Mouse (Mus musculus) heart, adult 9 months (tissue): ENCODE data around the gene Col25a1.

Experiments
- DNase-seq, 2 experiments: peaks; one replicate each; pipeline ENCODE4 v3.0.0; 2022; ENCODE audit warnings: low spot score in 2 of 2

The Col25a1 gene

GRCm38 (mm10) chr3:130374620-130375341, 243.5 kb downstream of the Col25a1 start:
- no peak for DNase-seq

DNA sequence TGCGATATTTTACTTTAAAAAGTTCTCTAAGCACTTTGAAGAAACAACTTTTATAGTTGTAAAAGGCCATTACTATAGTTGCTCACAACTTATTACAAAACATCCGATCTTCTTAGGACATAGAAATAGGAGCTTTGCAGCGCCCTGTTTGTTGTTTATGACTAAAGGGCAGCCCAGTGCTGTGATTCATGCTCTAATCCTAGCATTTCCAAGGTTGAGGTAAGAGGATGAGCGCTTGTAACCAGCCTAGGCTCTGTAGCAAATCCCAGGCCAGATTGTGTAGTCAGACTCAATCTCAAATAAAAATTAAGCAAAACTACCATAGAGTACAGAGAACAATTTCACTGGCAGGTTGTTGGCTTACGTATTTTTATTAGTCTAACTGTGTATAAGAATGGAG, 246.5 kb downstream of the Col25a1 start:
- no peak for DNase-seq

GRCm38 (mm10) chr3:130378626-130379025, 247.3 kb downstream of the Col25a1 start:
- no peak for DNase-seq

- no peak for DNase-seq
These were observed 249.1 kb downstream of the Col25a1 start for GRCm38 (mm10) chr3:130380299-130380845.

- no peak for DNase-seq
These were observed 250.4 kb downstream of the Col25a1 start for GRCm38 (mm10) chr3:130381691-130382090.

GRCm38 (mm10) chr3:130385856-130386255, 254.6 kb downstream of the Col25a1 start:
- DNase-seq, result no peak

- no peak for DNase-seq
These were observed 255.9 kb downstream of the Col25a1 start for GRCm38 (mm10) chr3:130387156-130387555.

- no peak for DNase-seq
These were observed 258.1 kb downstream of the Col25a1 start for GRCm38 (mm10) chr3:130389261-130389975.

- DNase-seq, result no peak
These were observed 265.3 kb downstream of the Col25a1 start for GRCm38 (mm10) chr3:130396636-130397035.

- DNase-seq, result peak in 1 of 2 experiments; percentile 5
These were observed 269.6 kb downstream of the Col25a1 start for GRCm38 (mm10) chr3:130400716-130401559.

- DNase-seq, result no peak
These were observed 270.2 kb downstream of the Col25a1 start for GRCm38 (mm10) chr3:130401560-130401852.

DNA sequence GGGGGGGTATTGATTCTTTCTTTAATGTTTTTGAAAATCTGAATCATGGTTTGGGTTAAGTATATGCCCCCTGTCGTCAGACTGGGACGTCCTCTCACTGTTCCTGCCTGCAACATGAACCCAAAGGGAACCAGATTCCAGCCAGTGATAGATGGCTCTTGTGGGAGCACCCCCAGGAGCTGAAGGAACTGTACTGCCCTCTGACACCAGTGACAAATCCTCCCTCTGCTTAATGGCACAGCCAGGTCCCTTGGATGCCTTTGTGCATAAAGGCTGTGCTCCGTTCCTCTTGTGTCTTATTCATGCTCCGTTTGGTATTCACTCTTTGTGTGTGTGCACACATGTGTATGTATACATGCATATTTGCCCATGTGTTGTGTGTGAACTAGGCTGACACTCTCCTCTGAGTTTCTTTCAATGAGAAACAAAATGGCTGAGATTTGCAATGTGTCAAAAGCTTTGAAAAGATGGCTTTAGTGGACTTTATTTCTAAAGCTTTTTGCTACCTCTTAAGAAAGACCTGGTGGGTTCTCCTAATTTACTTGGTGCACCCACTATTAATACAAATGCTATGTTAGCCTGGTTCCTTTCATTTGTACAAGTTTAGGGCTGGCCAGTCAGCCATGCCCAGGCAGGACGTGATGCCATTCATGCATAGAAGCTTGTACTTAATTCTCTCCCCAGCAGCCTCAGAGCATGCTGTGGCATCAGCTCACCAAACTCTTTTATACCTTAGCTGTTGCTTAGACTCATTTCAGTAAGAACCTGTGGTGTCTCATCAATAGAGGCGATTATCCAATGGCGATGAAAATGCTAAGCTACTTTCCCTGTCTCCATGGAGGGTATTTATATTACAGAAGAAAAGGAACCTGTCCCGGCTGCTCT, 273.5 kb downstream of the Col25a1 start:
- no peak for DNase-seq

DNA sequence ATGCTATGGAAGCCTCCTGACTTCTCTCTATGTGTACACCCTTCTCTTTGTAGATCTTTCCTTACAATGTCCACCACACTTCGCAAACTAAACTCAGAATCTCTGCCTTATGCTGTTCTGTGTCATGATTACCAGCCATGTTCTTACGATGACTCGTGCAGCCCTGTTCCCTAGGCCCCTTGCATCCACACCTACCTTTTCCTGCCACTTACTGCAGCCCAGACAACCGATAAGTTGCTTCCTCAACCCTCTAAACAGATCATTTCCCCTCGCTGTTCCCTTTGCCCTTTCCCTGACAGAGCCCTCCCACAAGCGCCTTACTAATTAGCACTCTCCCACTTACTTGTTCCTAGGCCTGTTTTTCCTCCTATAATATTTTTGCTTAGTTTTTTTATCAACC, 275.9 kb downstream of the Col25a1 start:
- no peak for DNase-seq

DNA sequence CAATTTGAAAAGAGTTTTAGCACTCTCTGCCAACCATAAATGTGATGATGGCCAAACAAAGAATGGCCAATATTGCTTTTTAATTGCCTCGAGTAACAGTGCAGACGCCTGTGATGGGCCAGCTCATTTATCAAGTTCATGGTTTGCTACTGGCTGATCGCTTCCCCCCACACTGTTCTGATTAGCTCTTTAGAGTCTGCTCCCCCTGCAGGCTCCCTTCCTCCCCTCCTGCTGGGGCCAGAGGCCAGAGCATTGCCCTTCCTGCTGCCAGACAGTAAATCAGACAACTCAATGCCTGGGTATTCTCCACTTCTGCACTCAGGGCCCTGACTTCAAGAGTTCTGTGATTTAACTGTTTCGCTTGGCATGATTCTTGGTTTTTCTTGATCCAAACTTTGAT, 281.9 kb downstream of the Col25a1 start:
- DNase-seq, result no peak

- no peak for DNase-seq
These were observed 287.6 kb downstream of the Col25a1 start for GRCm38 (mm10) chr3:130418951-130419350.

DNA sequence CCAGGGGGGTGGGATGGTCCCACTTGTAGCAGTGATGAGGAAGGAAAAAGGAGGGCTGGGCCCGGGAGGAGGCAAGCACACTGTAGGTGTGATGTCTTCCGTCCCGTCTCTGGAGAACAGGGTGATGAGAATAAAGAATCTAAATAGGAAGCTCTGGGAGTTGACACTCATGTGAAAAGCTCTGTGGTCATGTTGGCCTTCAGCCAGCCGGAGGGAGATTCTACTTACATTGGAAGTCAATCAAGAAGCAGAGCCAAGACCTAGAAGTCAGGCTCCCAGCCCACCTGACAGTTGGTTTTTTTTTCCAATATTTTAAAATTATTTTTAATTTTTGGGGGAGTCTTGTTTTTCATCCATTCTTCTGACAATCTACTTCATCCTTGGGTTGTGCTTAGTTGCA, 297.5 kb downstream of the Col25a1 start:
- DNase-seq, result no peak

DNA sequence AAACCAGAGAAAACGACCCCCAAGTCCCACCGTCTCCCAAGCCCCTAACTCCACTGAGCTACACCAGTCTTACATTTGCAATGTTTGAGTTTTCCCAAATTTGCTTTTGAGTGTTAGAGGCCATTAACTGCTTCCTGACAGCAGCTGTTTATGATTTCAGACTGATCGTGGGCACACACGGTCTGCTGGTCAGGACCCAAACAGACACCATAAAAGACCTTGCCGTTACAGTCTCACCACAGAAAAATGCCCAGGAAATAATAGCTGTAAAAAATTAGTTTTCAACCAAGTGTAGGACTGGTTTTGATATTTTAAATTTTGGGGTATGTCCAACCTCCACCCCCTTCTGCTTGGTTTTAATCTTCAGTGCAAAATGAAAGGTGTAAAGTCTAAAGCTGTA, 298.8 kb downstream of the Col25a1 start:
- no peak for DNase-seq

GRCm38 (mm10) chr3:130432818-130433217, 301.5 kb downstream of the Col25a1 start:
- no peak for DNase-seq

DNA sequence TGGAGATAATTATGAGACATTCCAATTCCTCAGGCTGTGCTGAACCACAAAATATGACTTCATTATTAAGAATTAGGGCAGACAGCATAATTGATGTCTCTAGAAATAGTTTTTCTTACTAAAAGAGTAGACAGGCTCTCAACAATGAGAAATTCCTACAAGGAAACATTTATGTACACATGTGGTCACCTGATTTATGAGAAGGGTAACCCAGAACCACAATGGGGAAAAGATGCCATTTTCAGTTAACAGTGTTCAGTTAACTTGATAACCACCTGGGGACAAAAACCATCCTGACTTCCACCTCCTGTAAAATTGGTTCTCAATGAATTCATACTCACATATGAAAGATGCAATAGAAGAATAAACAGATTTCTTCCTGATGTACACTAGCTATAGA, 305.7 kb downstream of the Col25a1 start:
- DNase-seq, result no peak

- no peak for DNase-seq
These were observed 308.5 kb downstream of the Col25a1 start for GRCm38 (mm10) chr3:130439767-130440166.

DNA sequence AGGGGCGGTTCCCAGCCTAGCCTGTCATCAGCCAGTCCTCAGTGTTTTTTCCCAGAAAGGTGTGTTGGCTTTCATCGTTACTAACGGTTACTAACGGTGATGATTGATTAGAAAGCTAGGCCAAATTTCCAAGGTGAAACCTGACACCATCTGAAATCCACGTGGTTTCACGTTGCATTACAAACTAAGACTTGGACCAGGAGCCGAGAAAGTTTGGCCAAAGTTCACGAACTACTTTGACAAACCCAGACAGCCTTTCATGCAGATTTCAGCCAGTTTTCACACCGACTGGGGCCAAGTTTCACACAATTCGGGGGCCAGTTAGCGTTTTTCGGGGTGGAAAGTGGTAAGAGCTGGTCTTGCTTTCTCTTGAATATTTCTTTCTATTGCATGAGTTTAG, 309.4 kb downstream of the Col25a1 start:
- no peak for DNase-seq
